30 mouse cellular contexts compared by ENCODE assay signal in the genomic region with DNA sequence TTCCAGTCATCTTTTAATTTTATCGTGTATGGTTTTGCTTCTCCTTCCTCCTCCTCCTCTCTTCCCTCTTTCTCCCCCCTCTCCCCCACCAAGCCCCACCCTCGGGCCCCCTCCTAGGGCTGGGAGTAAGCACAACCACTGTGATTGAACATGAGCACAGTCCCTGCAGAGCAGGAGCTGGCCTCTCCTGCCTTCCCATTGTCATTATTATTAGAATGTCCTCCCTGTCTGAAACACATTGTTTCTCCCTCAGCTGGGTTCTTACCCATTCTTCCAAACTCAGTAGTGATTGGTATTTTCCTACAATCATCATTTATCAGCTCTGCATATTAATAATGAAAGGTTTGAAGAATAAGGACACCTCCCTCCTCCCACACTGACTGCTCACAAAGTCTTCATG. TPM values are rescaled to one million over a fixed set of nuclear protein-coding genes. Genes with fewer than 3 reads are reported as not detected.
DNase-seq lines count a peak whose midpoint lies in the region; ATAC-seq and TF ChIP-seq lines count a peak whose summit lies in the region.
"Had no signal": no experiment of that assay in that cellular context is flagged by ENCODE, and none has a peak within 500 bp of the region (broad histone marks: within the 10 kb centered on the region; RNA-seq: fewer than 3 reads in every experiment).

No protein-coding gene starts in this region.

- ATAC-seq in hindbrain, embryonic 11.5 days (ENCODE audit: low FRiP score), result peak; percentile 48; the same call in 1 of the 2 replicates
- no peak for ATAC-seq in hindbrain, postnatal 0 days
- ATAC-seq: forebrain, embryonic 15.5 days; hindbrain, embryonic 16.5 days; inflammation-experienced regulatory T-cells, adult 6 months; intestine, embryonic 16.5 days had no signal

- TF ChIP-seq CTCF in hindbrain, postnatal 0 days (IDR thresholded peaks at IDR 0.05; ENCODE audit: low read depth), result no peak
- TF ChIP-seq CTCF in ES-Bruce4 (IDR thresholded peaks at IDR 0.05; ENCODE audit: low read depth, low read length), result no peak

- WGBS in hindbrain, embryonic 11.5 days, result 18% methylated on average over 2 of the region's 2 CpGs
- 13% methylated on average over 2 of the region's 2 CpGs for WGBS in hindbrain, postnatal 0 days

- no peaks in the 10 kb centered on the region for H3K9me3 ChIP-seq in hindbrain, embryonic 11.5 days (ENCODE audit: control insufficient read depth, low read length)
- no peaks in the 10 kb centered on the region for H3K9me3 ChIP-seq in hindbrain, postnatal 0 days (ENCODE audit: low read length)
- no peaks in the 10 kb centered on the region for H3K9me3 ChIP-seq in ES-Bruce4 (replicated peaks; ENCODE audit: control insufficient read depth, insufficient read depth, low read length, poor library complexity, severe bottlenecking)
- H3K9me3 ChIP-seq: embryonic facial prominence, embryonic 10.5 days; embryonic facial prominence, embryonic 13.5 days; forebrain, embryonic 12.5 days; forebrain, embryonic 15.5 days; heart, embryonic 12.5 days; heart, embryonic 15.5 days; hindbrain, embryonic 12.5 days had no signal

- no peaks in the 10 kb centered on the region for H3K36me3 ChIP-seq in hindbrain, embryonic 11.5 days (ENCODE audit: control insufficient read depth, insufficient read depth, low read length)
- H3K36me3 ChIP-seq in hindbrain, postnatal 0 days (ENCODE audit: insufficient read depth, low read length), result no peaks in the 10 kb centered on the region
- no peaks in the 10 kb centered on the region for H3K36me3 ChIP-seq in ES-Bruce4 (ENCODE audit: control insufficient read depth, insufficient read depth, low read length, poor library complexity, severe bottlenecking)
- H3K36me3 ChIP-seq: forebrain, embryonic 12.5 days; forebrain, embryonic 15.5 days; heart, embryonic 15.5 days; hindbrain, embryonic 12.5 days had no signal

- no peaks in the 10 kb centered on the region; the same call in 1 of the 2 replicates for H3K4me1 ChIP-seq in hindbrain, embryonic 11.5 days (replicated peaks; ENCODE audit: control insufficient read depth, insufficient read depth, low read length)
- no peaks in the 10 kb centered on the region for H3K4me1 ChIP-seq in hindbrain, postnatal 0 days (ENCODE audit: insufficient read depth, low read length)
- peaks cover 4% of the 10 kb centered on the region for H3K4me1 ChIP-seq in ES-Bruce4 (ENCODE audit: control insufficient read depth, insufficient read depth, low read length)
- H3K4me1 ChIP-seq: embryonic facial prominence, embryonic 13.5 days; forebrain, embryonic 12.5 days; forebrain, embryonic 15.5 days; heart, embryonic 12.5 days; heart, embryonic 15.5 days had no signal

- no peak overlapping the region for H3K4me2 ChIP-seq in hindbrain, embryonic 11.5 days (replicated peaks; ENCODE audit: low read depth, low read length)
- no peak overlapping the region for H3K4me2 ChIP-seq in hindbrain, postnatal 0 days (ENCODE audit: low read depth, low read length)
- H3K4me2 ChIP-seq: embryonic facial prominence, embryonic 13.5 days; forebrain, embryonic 12.5 days; forebrain, embryonic 15.5 days; heart, embryonic 12.5 days; heart, embryonic 15.5 days; hindbrain, embryonic 12.5 days had no signal

- no peak overlapping the region for H3K27ac ChIP-seq in hindbrain, embryonic 11.5 days (ENCODE audit: low read depth, low read length)
- no peak overlapping the region for H3K27ac ChIP-seq in hindbrain, postnatal 0 days
- no peak overlapping the region for H3K27ac ChIP-seq in ES-Bruce4 (ENCODE audit: insufficient read depth, low read length)
- H3K27ac ChIP-seq: embryonic facial prominence, embryonic 10.5 days; embryonic facial prominence, embryonic 13.5 days; forebrain, embryonic 12.5 days; forebrain, embryonic 15.5 days; heart, embryonic 15.5 days; hindbrain, embryonic 12.5 days had no signal

- no peak overlapping the region for H3K9ac ChIP-seq in hindbrain, embryonic 11.5 days (ENCODE audit: low read depth, low read length)
- no peak overlapping the region for H3K9ac ChIP-seq in hindbrain, postnatal 0 days (replicated peaks; ENCODE audit: low read length)
- H3K9ac ChIP-seq in ES-Bruce4 (ENCODE audit: low read depth, poor library complexity, severe bottlenecking), result no peak overlapping the region
- H3K9ac ChIP-seq: embryonic facial prominence, embryonic 13.5 days; forebrain, embryonic 12.5 days; forebrain, embryonic 15.5 days; heart, embryonic 12.5 days; heart, embryonic 15.5 days; hindbrain, embryonic 12.5 days had no signal

- no peak for TF ChIP-seq POLR2A in ES-Bruce4 (IDR thresholded peaks at IDR 0.05; ENCODE audit: insufficient read depth, low read length)

- 0 out of 2 replicates have a peak, but pooled peaks have one; percentile 54 for TF ChIP-seq EP300 in ES-Bruce4 (IDR thresholded peaks at IDR 0.05; ENCODE audit: insufficient read depth, low read depth, low read length)

- DNase-seq in hindbrain, embryonic 11.5 days (ENCODE audit: low spot score), result no peak
- no peak for DNase-seq in hindbrain, postnatal 0 days (ENCODE audit: low spot score)
- peak; percentile 66 for DNase-seq in R1 (ENCODE audit: low read depth, low spot score)
- no peak for DNase-seq in lung, postnatal 36 days
- no peak for DNase-seq in testis, postnatal 10 days (ENCODE audit: low spot score)
- DNase-seq: adrenal gland, postnatal 10 days; adrenal gland, postnatal 36 days; B cell, adult 2 months; cerebellum, adult 18-20 months; cerebellum, adult 9-10 months; cerebellum, postnatal 25 days; embryo, embryonic 11 days; gastrocnemius, postnatal 25 days; heart, adult 18-20 months; heart, postnatal 10 days; heart, postnatal 36 days; kidney, adult 18-20 months had no signal

- no peaks in the 10 kb centered on the region for H3K27me3 ChIP-seq in hindbrain, embryonic 11.5 days (ENCODE audit: control insufficient read depth, insufficient read depth, low read length)
- H3K27me3 ChIP-seq in hindbrain, postnatal 0 days (ENCODE audit: insufficient read depth, low read length), result no peaks in the 10 kb centered on the region
- no peaks in the 10 kb centered on the region for H3K27me3 ChIP-seq in ES-Bruce4 (ENCODE audit: control insufficient read depth, insufficient read depth, low read length, poor library complexity, severe bottlenecking)
- H3K27me3 ChIP-seq: CH12.LX; embryonic facial prominence, embryonic 13.5 days; forebrain, embryonic 12.5 days; forebrain, embryonic 15.5 days; heart, embryonic 12.5 days; heart, embryonic 15.5 days; hindbrain, embryonic 12.5 days had no signal

- H3K4me3 ChIP-seq in hindbrain, embryonic 11.5 days (ENCODE audit: low read depth, low read length), result no peak overlapping the region
- H3K4me3 ChIP-seq in hindbrain, postnatal 0 days (ENCODE audit: low read length), result no peak overlapping the region
- no peak overlapping the region for H3K4me3 ChIP-seq in ES-Bruce4 (ENCODE audit: low read depth, low read length)
- H3K4me3 ChIP-seq: embryonic facial prominence, embryonic 10.5 days; embryonic facial prominence, embryonic 13.5 days; erythroblast, embryonic 14.5 days; forebrain, embryonic 12.5 days; forebrain, embryonic 15.5 days; heart, embryonic 12.5 days; heart, embryonic 15.5 days; hindbrain, embryonic 12.5 days had no signal

RNA-seq across cellular contexts. Expression of a gene that starts 9.7 kb away (rescaled TPM):
- polyA plus RNA-seq in hindbrain, embryonic 11.5 days (2014; fragmentation: Nextera tagmentation; extraction: Ambion mirVana), result 13.6 and 14.8 TPM in 2 replicates
- total RNA-seq in hindbrain, postnatal 0 days (2014; rRNA removed), result 7.4 and 9.8 TPM in 2 replicates
- polyA plus RNA-seq in hindbrain, postnatal 0 days (2015; fragmentation: Nextera tagmentation; extraction: Ambion mirVana), result 12.4 and 13.1 TPM in 2 replicates
- 5.3 and 5.8 TPM in 2 replicates for polyA plus RNA-seq in ES-Bruce4 (2011; ENCODE audit: insufficient read depth, insufficient read length, low read depth, missing spikeins)
